Comparison of ENCODE assay signal across 8 mouse cellular contexts in the genomic region with DNA sequence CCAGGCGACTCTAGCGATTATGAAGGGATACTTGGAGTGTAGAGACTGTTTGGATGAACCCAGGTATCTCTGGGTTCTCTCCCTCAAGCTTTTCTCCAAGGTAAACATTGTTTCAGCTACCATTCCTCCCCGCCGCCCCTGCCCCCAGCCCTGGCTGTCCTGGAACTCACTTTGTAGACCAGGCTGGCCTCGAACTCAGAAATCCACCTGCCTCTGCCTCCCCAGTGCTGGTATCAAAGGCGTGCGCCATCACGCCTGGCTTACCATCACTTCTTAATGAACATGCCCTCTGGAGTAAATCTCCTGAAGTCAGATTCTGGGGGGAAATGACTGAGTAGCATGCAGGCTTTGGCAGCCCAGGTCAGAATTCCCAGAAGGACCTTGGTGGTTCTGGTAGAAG. TPM values are rescaled to one million over a fixed set of nuclear protein-coding genes. Genes with fewer than 3 reads are reported as not detected.
DNase-seq lines count a peak whose midpoint lies in the region; ATAC-seq and TF ChIP-seq lines count a peak whose summit lies in the region.

A gene (minus strand): TSS at position 293 of the 400 bp plus-strand sequence.

- TF ChIP-seq EP300 in ES-Bruce4 (IDR thresholded peaks at IDR 0.05; ENCODE audit: insufficient read depth, low read depth, low read length): no peak

- 0 out of 2 replicates have a peak within 1 kb of the TSS, but pooled peaks have one; percentile 55 for H3K27ac ChIP-seq in ES-Bruce4 (ENCODE audit: insufficient read depth, low read length)
- peak within 1 kb of the TSS; percentile 99 for H3K27ac ChIP-seq in forebrain, embryonic 11.5 days (ENCODE audit: low read depth, low read length)
- peak within 1 kb of the TSS; percentile 97 for H3K27ac ChIP-seq in limb, embryonic 14.5 days (replicated peaks; ENCODE audit: low read depth, low read length)
- peak within 1 kb of the TSS; percentile 99 for H3K27ac ChIP-seq in stomach, embryonic 14.5 days (ENCODE audit: low read length)

- intact Hi-C loops in heart, postnatal 36 days (cut with DNase I): no loop called here

- H3K27me3 ChIP-seq in ES-Bruce4 (ENCODE audit: control insufficient read depth, insufficient read depth, low read length, poor library complexity, severe bottlenecking): no peaks in the 10 kb centered on the region
- H3K27me3 ChIP-seq in forebrain, embryonic 11.5 days (ENCODE audit: control insufficient read depth, insufficient read depth, low read length): no peaks in the 10 kb centered on the region
- no peaks in the 10 kb centered on the region for H3K27me3 ChIP-seq in limb, embryonic 14.5 days (ENCODE audit: control insufficient read depth, insufficient read depth, low read length)
- no peaks in the 10 kb centered on the region for H3K27me3 ChIP-seq in stomach, embryonic 14.5 days (ENCODE audit: control insufficient read depth, insufficient read depth, low read length)

- no peak for TF ChIP-seq POLR2A in ES-Bruce4 (IDR thresholded peaks at IDR 0.05; ENCODE audit: insufficient read depth, low read length)
- TF ChIP-seq POLR2A in limb, embryonic 14.5 days (IDR thresholded peaks at IDR 0.05; ENCODE audit: borderline replicate concordance, extremely low read depth, insufficient read depth, insufficient read length): no peak

- H3K4me1 ChIP-seq in ES-Bruce4 (ENCODE audit: control insufficient read depth, insufficient read depth, low read length): no peaks in the 10 kb centered on the region
- peaks cover 16% of the 10 kb centered on the region for H3K4me1 ChIP-seq in forebrain, embryonic 11.5 days (replicated peaks; ENCODE audit: control insufficient read depth, insufficient read depth, low read length)
- peaks cover 19% of the 10 kb centered on the region for H3K4me1 ChIP-seq in limb, embryonic 14.5 days (ENCODE audit: control insufficient read depth, insufficient read depth, low read length)
- H3K4me1 ChIP-seq in stomach, embryonic 14.5 days (ENCODE audit: control insufficient read depth, insufficient read depth, low read length): peaks cover 16% of the 10 kb centered on the region; the same call in 1 of the 2 replicates

- H3K9me3 ChIP-seq in ES-Bruce4 (replicated peaks; ENCODE audit: control insufficient read depth, insufficient read depth, low read length, poor library complexity, severe bottlenecking): no peaks in the 10 kb centered on the region
- H3K9me3 ChIP-seq in forebrain, embryonic 11.5 days (ENCODE audit: control insufficient read depth, low read length): no peaks in the 10 kb centered on the region
- H3K9me3 ChIP-seq in limb, embryonic 14.5 days (ENCODE audit: control insufficient read depth, low read length): no peaks in the 10 kb centered on the region
- H3K9me3 ChIP-seq in stomach, embryonic 14.5 days (ENCODE audit: control insufficient read depth, low read depth, low read length): no peaks in the 10 kb centered on the region

- DNase-seq in cerebellum, adult 11-12 months: peak; percentile 36
- DNase-seq in cerebellum, postnatal 36 days: no peak
- no peak for DNase-seq in forebrain, embryonic 11.5 days (ENCODE audit: low spot score)
- peak in 1 of 2 experiments; percentile 13 for DNase-seq in heart, postnatal 36 days
- DNase-seq in limb, embryonic 14.5 days (ENCODE audit: low spot score): no peak
- no peak for DNase-seq in urinary bladder, adult 18-20 months (ENCODE audit: low spot score in 2 of 2)

- H3K4me2 ChIP-seq in forebrain, embryonic 11.5 days (ENCODE audit: low read depth, low read length, severe bottlenecking): peak within 1 kb of the TSS; percentile 93
- H3K4me2 ChIP-seq in limb, embryonic 14.5 days (replicated peaks; ENCODE audit: low read depth, low read length, severe bottlenecking): peak within 1 kb of the TSS; percentile 88
- H3K4me2 ChIP-seq in stomach, embryonic 14.5 days (replicated peaks; ENCODE audit: low read depth, low read length): peak within 1 kb of the TSS; percentile 78

- no peak for TF ChIP-seq CTCF in ES-Bruce4 (IDR thresholded peaks at IDR 0.05; ENCODE audit: low read depth, low read length)

- H3K9ac ChIP-seq in ES-Bruce4 (ENCODE audit: low read depth, poor library complexity, severe bottlenecking): peak within 1 kb of the TSS; percentile 92
- H3K9ac ChIP-seq in forebrain, embryonic 11.5 days (ENCODE audit: low read length): peak within 1 kb of the TSS; percentile 91
- peak within 1 kb of the TSS; percentile 96 for H3K9ac ChIP-seq in limb, embryonic 14.5 days (ENCODE audit: low read depth, low read length, severe bottlenecking)
- H3K9ac ChIP-seq in stomach, embryonic 14.5 days (replicated peaks; ENCODE audit: low read depth, low read length): peak within 1 kb of the TSS; percentile 90

- 57% methylated on average over 8 of the region's 8 CpGs for WGBS in forebrain, embryonic 11.5 days
- 66% methylated on average over 8 of the region's 8 CpGs for WGBS in limb, embryonic 14.5 days
- 48% methylated on average over 8 of the region's 8 CpGs for WGBS in stomach, embryonic 14.5 days

- peaks cover 16% of the 10 kb centered on the region for H3K36me3 ChIP-seq in ES-Bruce4 (ENCODE audit: control insufficient read depth, insufficient read depth, low read length, poor library complexity, severe bottlenecking)
- peaks cover 3% of the 10 kb centered on the region for H3K36me3 ChIP-seq in forebrain, embryonic 11.5 days (ENCODE audit: control insufficient read depth, insufficient read depth, low read length)
- peaks cover 40% of the 10 kb centered on the region for H3K36me3 ChIP-seq in limb, embryonic 14.5 days (ENCODE audit: control insufficient read depth, insufficient read depth, low read length)
- peaks cover 29% of the 10 kb centered on the region for H3K36me3 ChIP-seq in stomach, embryonic 14.5 days (ENCODE audit: control insufficient read depth, insufficient read depth, low read length)

- peak within 1 kb of the TSS; percentile 89 for H3K4me3 ChIP-seq in ES-Bruce4 (ENCODE audit: low read depth, low read length)
- H3K4me3 ChIP-seq in forebrain, embryonic 11.5 days (ENCODE audit: low read depth, low read length): peak within 1 kb of the TSS; percentile 89
- peak within 1 kb of the TSS; percentile 99 for H3K4me3 ChIP-seq in limb, embryonic 14.5 days (replicated peaks; ENCODE audit: low read length)
- peak within 1 kb of the TSS; percentile 85 for H3K4me3 ChIP-seq in stomach, embryonic 14.5 days (ENCODE audit: low read depth, low read length)

- no peak for ATAC-seq in forebrain, embryonic 11.5 days (replicated peaks; ENCODE audit: low FRiP score)
- ATAC-seq in limb, embryonic 14.5 days (ENCODE audit: low FRiP score, low read depth): no peak
- no peak for ATAC-seq in stomach, embryonic 14.5 days (ENCODE audit: insufficient number of reproducible peaks, insufficient read depth, low FRiP score, low read depth)

RNA-seq across cellular contexts. Expression of the gene that starts here (rescaled TPM):
- polyA plus RNA-seq in ES-Bruce4 (2011; ENCODE audit: insufficient read depth, insufficient read length, low read depth, missing spikeins): 77.6 and 80.1 TPM in 2 replicates
- 144 and 156 TPM in 2 replicates for polyA plus RNA-seq in forebrain, embryonic 11.5 days (2014; fragmentation: Nextera tagmentation; extraction: Ambion mirVana)
- 10 to 100 TPM; 47.0 to 47.4 TPM for total RNA-seq in heart, postnatal 36 days (2021)
- polyA plus RNA-seq in limb, embryonic 14.5 days (2012; rRNA removed): 101 and 111 TPM in 2 replicates
- polyA plus RNA-seq in limb, embryonic 14.5 days (2014; fragmentation: Nextera tagmentation; extraction: Ambion mirVana): 118 and 122 TPM in 2 replicates
- polyA plus RNA-seq in stomach, embryonic 14.5 days (2014; fragmentation: Nextera tagmentation; extraction: Ambion mirVana): 104 and 111 TPM in 2 replicates
